Mouse (Mus musculus) testis, adult 2 months (tissue): Measurements from ENCODE around the gene Arl14ep. TPM values are rescaled to one million over a fixed set of nuclear protein-coding genes. Genes with fewer than 3 reads are reported as not detected.

Source experiments
- H3K27ac ChIP-seq: fragments of 200-500 bp; 2 replicates; pipeline ENCODE4 v1.5.1; 2012; ENCODE audit warnings: low read depth, low read length; ENCODE audit not compliant: control insufficient read depth, insufficient read depth
- H3K27me3 ChIP-seq: fragments of 200-500 bp; 2 replicates; pipeline ENCODE4 v1.6.1; 2012; ENCODE audit warnings: mild to moderate bottlenecking, low read length, moderate library complexity; ENCODE audit not compliant: control insufficient read depth, insufficient read depth
- H3K36me3 ChIP-seq: fragments of 200-500 bp; 2 replicates; pipeline ENCODE4 v1.6.1; 2012; ENCODE audit warnings: mild to moderate bottlenecking, low read length; ENCODE audit not compliant: control insufficient read depth, insufficient read depth
- H3K4me1 ChIP-seq: fragments of 200-500 bp; 2 replicates; pipeline ENCODE4 v1.6.1; 2012; ENCODE audit warnings: low read length; ENCODE audit not compliant: control insufficient read depth, insufficient read depth
- H3K4me3 ChIP-seq: fragments of 200-500 bp; 2 replicates; pipeline ENCODE4 v1.5.1; 2012; ENCODE audit warnings: low read depth, mild to moderate bottlenecking, low read length, moderate library complexity, mixed read lengths; ENCODE audit not compliant: control insufficient read depth
- CTCF ChIP-seq: fragments of 200-500 bp; IDR thresholded peaks from 2 replicates; pipeline ENCODE4 v1.5.1; 2012; ENCODE audit warnings: low read depth, mild to moderate bottlenecking, inconsistent platforms, low read length, moderate library complexity; ENCODE audit not compliant: control insufficient read depth, insufficient read depth, insufficient replicate concordance
- POLR2A ChIP-seq: fragments of 200-500 bp; IDR thresholded peaks from 2 replicates; pipeline ENCODE4 v1.6.1; 2012; ENCODE audit warnings: low read depth, mild to moderate bottlenecking, inconsistent platforms, low read length, moderate library complexity; ENCODE audit not compliant: control insufficient read depth
- polyA plus RNA-seq: library from polyadenylated mRNA; depleted of rRNA; stranded (reverse); fragments of >200 nt; gene quantifications from 2 replicates; pipeline ENCODE4 v1.2.3, GENCODE M21; 2012; rRNA removed

The Arl14ep gene
- polyA plus RNA-seq, 1 experiment: 18.1 TPM

- no peaks in the 10 kb centered on the region for H3K36me3 ChIP-seq
- TF ChIP-seq POLR2A: no peak
- no peak for TF ChIP-seq CTCF
- H3K27ac ChIP-seq: no peak overlapping the region
Observed at GRCm38 (mm10) chr2:106954975-106955374, 19.2 kb downstream of the Arl14ep start.

GRCm38 (mm10) chr2:106942451-106942850, 31.8 kb downstream of the Arl14ep start:
- TF ChIP-seq POLR2A: no peak
- TF ChIP-seq CTCF: no peak
- H3K4me1 ChIP-seq: no peaks in the 10 kb centered on the region
- H3K4me3 ChIP-seq: no peak overlapping the region
- no peaks in the 10 kb centered on the region for H3K36me3 ChIP-seq
- H3K27me3 ChIP-seq: no peaks in the 10 kb centered on the region
- no peak overlapping the region for H3K27ac ChIP-seq

More at GRCm38 (mm10) chr2:106954975-106955374, 19.2 kb downstream of the Arl14ep start:
- Histone ChIP-seq H3K4me1 (no peaks in the 10 kb centered on the region), H3K4me3 (no peak overlapping the region), H3K27me3 (no peaks in the 10 kb centered on the region)

GRCm38 (mm10) chr2:106935681-106936080, 38.5 kb downstream of the Arl14ep start:
- Histone ChIP-seq H3K4me3 (no peak overlapping the region), H3K27me3 (no peaks in the 10 kb centered on the region), H3K4me1 (no peaks in the 10 kb centered on the region), H3K36me3 (no peaks in the 10 kb centered on the region), H3K27ac (no peak overlapping the region)
- TF ChIP-seq CTCF (no peak), POLR2A (no peak)

- no peaks in the 10 kb centered on the region for H3K36me3 ChIP-seq
- no peak overlapping the region for H3K27ac ChIP-seq
- TF ChIP-seq POLR2A: no peak
- TF ChIP-seq CTCF: no peak
- H3K4me3 ChIP-seq: no peak overlapping the region
- no peaks in the 10 kb centered on the region for H3K4me1 ChIP-seq
- no peaks in the 10 kb centered on the region for H3K27me3 ChIP-seq
Observed at GRCm38 (mm10) chr2:106929906-106930305, 44.3 kb downstream of the Arl14ep start.

Other genes starting within 250 kb of the Arl14ep start
- not detected in 2 replicates for gene Fshb, start 85.2 kb upstream of the Arl14ep start, polyA plus RNA-seq